Mouse (Mus musculus) lung, postnatal 36 days (tissue): ENCODE results near the gene Snurf.

Experiments
- DNase-seq: peaks from one replicate; pipeline ENCODE4 v3.0.0; 2022; ENCODE audit warnings: mixed read lengths

Gene Snurf

GRCm38 (mm10) chr7:60004606-60005330 is at the start of gene Snurf, which contains the start of gene Gm38393:
Gene Snurf (minus strand): TSS chr7:60005049.
Gene Gm38393 (minus strand): TSS chr7:60005064.
- DNase-seq: peak; percentile 54

DNA sequence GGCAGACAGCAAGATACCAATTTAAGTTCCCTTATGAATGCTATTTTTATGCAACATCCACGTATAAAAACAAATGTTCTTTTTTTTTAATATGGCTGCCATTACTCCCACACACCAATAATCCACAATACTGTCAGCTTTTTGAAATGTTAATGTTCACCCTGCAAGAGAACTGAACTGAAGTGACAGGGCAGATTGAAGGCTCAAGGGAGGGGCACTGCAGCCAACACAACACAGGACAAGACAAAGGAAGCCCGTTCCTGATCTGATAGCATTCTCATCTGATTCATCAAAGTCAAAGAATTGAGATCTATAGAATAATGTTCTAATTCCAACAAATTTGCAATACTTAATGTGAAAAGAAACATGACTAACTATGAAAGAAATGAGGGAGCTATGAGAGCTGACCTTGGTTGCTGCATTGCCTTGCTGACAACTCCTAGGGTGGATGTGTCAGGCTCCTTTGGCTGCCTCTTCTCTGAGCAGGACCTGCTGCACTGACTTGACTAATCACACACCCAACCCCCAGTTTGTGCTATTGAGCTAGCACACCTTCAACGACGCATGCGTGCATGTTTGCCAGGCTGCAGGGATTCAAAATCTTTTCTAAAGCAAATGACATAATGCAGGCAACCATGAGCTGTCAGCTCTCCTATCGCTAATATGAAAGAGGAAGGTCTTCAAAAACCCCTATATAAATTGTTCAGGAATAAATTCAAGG is 42.8 kb upstream of the Snurf start:
- DNase-seq: no peak

DNA sequence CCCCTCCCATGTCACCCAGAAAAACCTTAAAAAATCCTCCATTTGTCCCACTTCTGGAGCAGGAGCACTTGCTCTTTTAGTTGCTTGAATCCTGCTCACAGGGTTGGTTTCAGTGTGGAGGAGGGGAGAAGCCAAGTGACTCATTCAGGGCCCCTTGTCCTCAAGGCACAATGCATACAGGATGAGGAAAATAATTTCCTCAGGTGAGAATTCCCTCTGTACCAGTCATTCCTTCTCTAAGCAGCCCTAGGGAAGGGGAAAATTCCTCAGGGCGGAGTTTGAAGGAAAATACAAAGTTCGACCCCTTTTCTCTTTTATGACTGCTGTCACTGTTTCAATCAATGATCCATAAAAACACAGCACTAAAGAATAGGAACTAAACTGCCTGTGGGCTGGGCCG is 8.3 kb upstream of the Snurf start:
- no peak for DNase-seq

- DNase-seq: no peak
These were observed 3.0 kb upstream of the Snurf start for GRCm38 (mm10) chr7:60007727-60008360.

DNA sequence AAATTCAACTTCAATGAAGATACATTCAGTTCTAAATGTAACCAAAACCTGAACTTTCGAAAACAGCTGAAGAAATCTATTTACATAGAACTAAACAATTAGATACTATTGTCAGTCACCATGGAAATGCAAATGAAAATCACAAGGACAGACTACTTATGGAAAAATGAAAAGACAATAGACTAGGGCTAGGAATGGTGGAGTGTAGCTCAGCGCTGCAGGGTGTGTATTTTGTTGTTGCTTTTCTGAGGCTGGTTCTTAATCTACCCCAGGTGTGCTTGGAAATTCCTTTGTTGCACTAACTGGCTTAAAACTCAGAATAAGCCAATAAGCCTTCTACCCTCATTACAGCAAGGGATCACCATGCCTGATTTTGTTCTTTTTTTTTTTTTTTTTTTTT is 1.4 kb upstream of the Snurf start:
- no peak for DNase-seq

DNA sequence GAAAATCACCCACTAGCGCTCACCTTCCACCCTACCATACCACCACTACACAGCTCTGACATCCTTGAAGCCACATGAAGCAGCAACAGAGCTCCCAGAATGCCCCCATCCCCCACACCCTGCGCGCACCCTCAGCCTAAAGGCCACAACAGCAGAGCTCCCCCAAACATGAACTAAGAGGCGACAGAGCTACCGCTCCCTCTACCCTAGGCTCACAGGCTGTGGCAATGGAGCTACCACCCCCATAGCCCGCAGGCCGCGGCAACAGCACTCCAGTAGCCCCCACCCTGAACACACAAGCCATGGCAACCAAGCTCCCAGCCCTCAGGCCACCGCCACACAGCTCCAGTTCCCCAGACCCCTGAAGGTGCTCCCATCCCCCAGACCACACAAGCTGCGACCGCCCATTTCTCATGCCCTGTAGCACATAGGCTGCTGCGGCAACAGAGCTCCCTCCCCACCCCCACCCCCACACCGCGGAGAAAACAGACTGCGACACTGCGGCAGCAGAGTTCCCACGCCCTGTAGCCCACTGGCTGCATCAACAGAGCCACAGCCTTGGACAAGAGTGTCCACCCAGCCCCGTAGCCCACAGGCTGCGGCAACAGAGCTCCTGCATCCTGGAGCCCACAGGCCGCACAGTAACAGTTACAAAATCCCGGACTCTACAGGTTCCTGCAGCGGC is 786 bp downstream of the Snurf start:
- DNase-seq: peak; percentile 1

GRCm38 (mm10) chr7:60003006-60003865 is 1.6 kb downstream of the Snurf start:
- no peak for DNase-seq

DNA sequence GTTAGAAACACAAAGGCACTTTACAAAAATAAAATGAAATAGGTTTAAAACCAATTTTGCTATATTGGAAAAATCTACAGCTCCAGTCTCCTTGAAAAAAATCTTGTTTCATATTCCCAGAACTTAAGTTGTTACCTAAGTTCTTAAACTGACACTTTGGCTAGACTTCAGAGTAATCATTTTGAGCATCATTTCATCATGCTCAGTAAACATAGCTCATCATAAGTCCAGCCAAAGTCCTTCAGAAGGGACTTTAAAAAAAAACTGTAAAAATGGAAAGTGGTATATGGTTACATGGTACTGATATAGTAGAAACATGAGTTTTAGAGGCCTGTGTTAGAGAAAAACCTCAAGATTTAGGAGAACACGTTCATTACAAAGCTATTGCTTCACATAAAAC is 26.2 kb downstream of the Snurf start:
- no peak for DNase-seq
